Mouse (Mus musculus) MEL (cell line): ENCODE measurements around the gene Cep78. TPM values are rescaled to one million over a fixed set of nuclear protein-coding genes. Genes with fewer than 3 reads are reported as not detected.

Experiments
- DNase-seq: peaks from one replicate; pipeline ENCODE4 v3.0.0; 2011; ENCODE audit warnings: low read depth, low spot score
- H3K27ac ChIP-seq: 2 replicates; pipeline ENCODE4 v1.5.1; 2012; ENCODE audit warnings: low read depth, mild to moderate bottlenecking, control low read depth, low read length, moderate library complexity; ENCODE audit not compliant: control insufficient read depth
- H3K27me3 ChIP-seq, 2 experiments: fragments of 150-350 bp in 1 of 2; sonication (generic) in 1 of 2; 2 replicates each; pipeline ENCODE4 v1.6.1; 2012; ENCODE audit warnings: low read length in 2 of 2, mild to moderate bottlenecking in 2 of 2, improper control_type of control experiment in 1 of 2, moderate library complexity in 1 of 2; ENCODE audit not compliant: insufficient read depth in 2 of 2, control insufficient read depth in 1 of 2
- H3K36me3 ChIP-seq, 2 experiments: 2 replicates each; pipeline ENCODE4 v1.6.1; 2012 to 2014; ENCODE audit warnings: low read length in 2 of 2, improper control_type of control experiment in 1 of 2, inconsistent platforms in 1 of 2, mild to moderate bottlenecking in 1 of 2; ENCODE audit not compliant: insufficient read depth in 2 of 2, control insufficient read depth in 1 of 2
- H3K4me1 ChIP-seq, 2 experiments: fragments of 150-350 bp in 1 of 2; sonication (generic) in 1 of 2; 2 replicates each; pipeline ENCODE4 v1.6.1; 2012; ENCODE audit warnings: low read length in 2 of 2, improper control_type of control experiment in 1 of 2, mild to moderate bottlenecking in 1 of 2; ENCODE audit not compliant: insufficient read depth in 2 of 2, control insufficient read depth in 1 of 2
- H3K4me3 ChIP-seq, 2 experiments: fragments of 150-350 bp in 1 of 2; sonication (generic) in 1 of 2; 2 replicates each; pipeline ENCODE4 v1.5.1; 2012; ENCODE audit warnings: low read depth in 2 of 2, low read length in 2 of 2, mild to moderate bottlenecking in 2 of 2, moderate library complexity in 2 of 2, control low read depth in 1 of 2, improper control_type of control experiment in 1 of 2; ENCODE audit not compliant: control insufficient read depth in 1 of 2, insufficient read depth in 1 of 2
- H3K79me2 ChIP-seq: 2 replicates; pipeline ENCODE4 v1.6.1; 2012; ENCODE audit warnings: mild to moderate bottlenecking, low read length, moderate library complexity; ENCODE audit not compliant: control insufficient read depth, poor library complexity, insufficient read depth
- H3K9ac ChIP-seq: 2 replicates; pipeline ENCODE4 v1.6.1; 2012; ENCODE audit warnings: low read depth, mild to moderate bottlenecking, control low read depth, low read length, moderate library complexity; ENCODE audit not compliant: control insufficient read depth, poor library complexity, severe bottlenecking
- H3K9me3 ChIP-seq: fragments of 150-350 bp; sonication (generic); replicated peaks from 2 replicates; pipeline ENCODE4 v1.6.1; 2012; ENCODE audit warnings: mild to moderate bottlenecking, low read length, improper control_type of control experiment, moderate library complexity; ENCODE audit not compliant: insufficient read depth
- CHD1 ChIP-seq: IDR thresholded peaks from 2 replicates; pipeline ENCODE4 v1.6.1; 2012; ENCODE audit warnings: low read depth, mild to moderate bottlenecking, inconsistent platforms, low read length, improper control_type of control experiment
- CTCF ChIP-seq, 3 experiments: IDR thresholded peaks in 2 of 3; conservative IDR thresholded peaks in 1 of 3; 2 replicates each; pipeline ENCODE4 v1.5.1; 2011 to 2012; ENCODE audit warnings: low read length in 3 of 3, low read depth in 2 of 3, mild to moderate bottlenecking in 2 of 3, improper control_type of control experiment in 1 of 3, inconsistent platforms in 1 of 3, mixed read lengths in 1 of 3, moderate library complexity in 1 of 3; ENCODE audit not compliant: control insufficient read depth in 1 of 3, insufficient read depth in 1 of 3, poor library complexity in 1 of 3, severe bottlenecking in 1 of 3
- E2F4 ChIP-seq: IDR thresholded peaks from 2 replicates; pipeline ENCODE4 v1.6.1; 2011; ENCODE audit warnings: low read depth, low read length, improper control_type of control experiment, borderline replicate concordance
- ELF1 ChIP-seq: IDR thresholded peaks from 2 replicates; pipeline ENCODE4 v1.6.1; 2014; ENCODE audit warnings: low read depth, mild to moderate bottlenecking, inconsistent platforms, low read length, improper control_type of control experiment, moderate library complexity
- ETS1 ChIP-seq: IDR thresholded peaks from 2 replicates; pipeline ENCODE4 v1.6.1; 2012; ENCODE audit warnings: low read depth, mild to moderate bottlenecking, inconsistent platforms, low read length, improper control_type of control experiment, moderate library complexity
- GATA1 ChIP-seq: IDR thresholded peaks from 2 replicates; pipeline ENCODE4 v1.6.1; 2011; ENCODE audit warnings: low read depth, low read length, improper control_type of control experiment
- HCFC1 ChIP-seq: IDR thresholded peaks from 2 replicates; pipeline ENCODE4 v1.6.1; 2012; ENCODE audit warnings: low read depth, mild to moderate bottlenecking, inconsistent platforms, low read length, improper control_type of control experiment, moderate library complexity
- JUND ChIP-seq: IDR thresholded peaks from 2 replicates; pipeline ENCODE4 v1.6.1; 2011; ENCODE audit warnings: low read depth, mild to moderate bottlenecking, improper control_type of control experiment, low read length
- KAT2A ChIP-seq: conservative IDR thresholded peaks from 2 replicates; pipeline ENCODE4 v1.6.1; 2012; ENCODE audit warnings: low read depth, low read length, improper control_type of control experiment, inconsistent platforms
- MAFK ChIP-seq: IDR thresholded peaks from 2 replicates; pipeline ENCODE4 v1.6.1; 2011; ENCODE audit warnings: low read depth, mild to moderate bottlenecking, low read length, improper control_type of control experiment, borderline replicate concordance
- MAX ChIP-seq: IDR thresholded peaks from 2 replicates; pipeline ENCODE4 v1.6.1; 2011; ENCODE audit warnings: low read length, improper control_type of control experiment
- MAZ ChIP-seq: IDR thresholded peaks from 2 replicates; pipeline ENCODE4 v1.6.1; 2012; ENCODE audit warnings: low read depth, mild to moderate bottlenecking, inconsistent platforms, low read length, improper control_type of control experiment
- MEF2A ChIP-seq: IDR thresholded peaks from 2 replicates; pipeline ENCODE4 v1.6.1; 2014; ENCODE audit warnings: low read depth, mild to moderate bottlenecking, inconsistent platforms, low read length, improper control_type of control experiment; ENCODE audit not compliant: poor library complexity, insufficient replicate concordance, severe bottlenecking; ENCODE audit errors: extremely low read depth
- NRF1 ChIP-seq: IDR thresholded peaks from 2 replicates; pipeline ENCODE4 v1.6.1; 2014; ENCODE audit warnings: low read depth, mild to moderate bottlenecking, inconsistent platforms, low read length, improper control_type of control experiment, moderate library complexity; ENCODE audit not compliant: poor library complexity, insufficient read depth, severe bottlenecking
- POLR2A ChIP-seq, 2 experiments: IDR thresholded peaks; 2 replicates each; pipeline ENCODE4 v1.6.1; 2011 to 2012; ENCODE audit warnings: low read length in 2 of 2, mild to moderate bottlenecking in 2 of 2, control low read depth in 1 of 2, improper control_type of control experiment in 1 of 2, low read depth in 1 of 2, moderate library complexity in 1 of 2; ENCODE audit not compliant: control insufficient read depth in 1 of 2, insufficient read depth in 1 of 2, poor library complexity in 1 of 2
- POLR2AphosphoS5 ChIP-seq: IDR thresholded peaks from 2 replicates; pipeline ENCODE4 v1.6.1; 2012; ENCODE audit warnings: low read depth, borderline replicate concordance, mild to moderate bottlenecking, inconsistent platforms, low read length, moderate library complexity, mixed read lengths
- RAD21 ChIP-seq: IDR thresholded peaks from 2 replicates; pipeline ENCODE4 v1.6.1; 2011; ENCODE audit warnings: mild to moderate bottlenecking, low read depth, low read length, improper control_type of control experiment
- SIN3A ChIP-seq: IDR thresholded peaks from 2 replicates; pipeline ENCODE4 v1.6.1; 2012; ENCODE audit warnings: low read length, improper control_type of control experiment, inconsistent platforms
- SMC3 ChIP-seq: IDR thresholded peaks from 2 replicates; pipeline ENCODE4 v1.6.1; 2011; ENCODE audit warnings: low read depth, low read length, improper control_type of control experiment
- TCF12 ChIP-seq: IDR thresholded peaks from 2 replicates; pipeline ENCODE4 v1.6.1; 2014; ENCODE audit warnings: low read depth, mild to moderate bottlenecking, inconsistent platforms, low read length, improper control_type of control experiment, moderate library complexity
- UBTF ChIP-seq: IDR thresholded peaks from 2 replicates; pipeline ENCODE4 v1.6.1; 2012; ENCODE audit warnings: low read depth, mild to moderate bottlenecking, inconsistent platforms, low read length, improper control_type of control experiment, moderate library complexity, borderline replicate concordance; ENCODE audit not compliant: insufficient read depth
- ZC3H11A ChIP-seq: IDR thresholded peaks from 2 replicates; pipeline ENCODE4 v1.6.1; 2012; ENCODE audit warnings: low read depth, mild to moderate bottlenecking, inconsistent platforms, low read length, improper control_type of control experiment
- ZMIZ1 ChIP-seq: IDR thresholded peaks from 2 replicates; pipeline ENCODE4 v1.6.1; 2012; ENCODE audit warnings: low read depth, mild to moderate bottlenecking, inconsistent platforms, low read length, improper control_type of control experiment, moderate library complexity
- polyA plus RNA-seq, 2 experiments: library from polyadenylated mRNA; stranded (reverse) in 1 of 2; unstranded in 1 of 2; fragments of >175 nt in 1 of 2; fragments of >200 nt in 1 of 2; gene quantifications; 2 replicates each; pipeline versions ENCODE4 v1.2.1 to v1.2.4; 2012; ENCODE audit warnings: low replicate concordance in 2 of 2, low read depth in 1 of 2; ENCODE audit not compliant: insufficient read length in 2 of 2, insufficient read depth in 1 of 2, missing spikeins in 1 of 2
- total RNA-seq: library from RNA; depleted of rRNA; stranded (reverse); fragments of 300-350 nt; gene quantifications from 2 replicates; pipeline ENCODE4 v1.2.3, GENCODE M21; 2012

The Cep78 gene
- total and polyA plus RNA-seq, 3 experiments = 22.2 to 23.0 TPM; not detected in 1

GRCm38 (mm10) chr19:16009746-16010337 lies 25.1 kb upstream of the Cep78 start:
- Histone ChIP-seq H3K27me3 (no peaks in the 10 kb centered on the region), H3K27ac (no peak overlapping the region), H3K9me3 (no peaks in the 10 kb centered on the region), H3K4me1 (no peaks in the 10 kb centered on the region), H3K79me2 (no peaks in the 10 kb centered on the region), H3K9ac (no peak overlapping the region), H3K4me3 (no peak overlapping the region), H3K36me3 (no peaks in the 10 kb centered on the region)
- TF ChIP-seq ZMIZ1 (no peak), MAX (no peak), CHD1 (no peak), HCFC1 (no peak), ZC3H11A (no peak), MEF2A (no peak), MAFK (no peak), TCF12 (no peak), E2F4 (no peak), POLR2A (IDR thresholded peaks at IDR 0.05; ENCODE audit: control insufficient read depth in 1 of 2, insufficient read depth in 1 of 2, low read depth in 1 of 2, low read length in 2 of 2, poor library complexity in 1 of 2) (no peak), ELF1 (no peak), SIN3A (no peak), NRF1 (no peak), CTCF (IDR thresholded peaks at IDR 0.05 in 2 of 3, conservative IDR thresholded peaks at IDR 0.05 in 1 of 3; ENCODE audit: control insufficient read depth in 1 of 3, insufficient read depth in 1 of 3, low read depth in 2 of 3, low read length in 3 of 3, poor library complexity in 1 of 3, severe bottlenecking in 1 of 3) (no peak), SMC3 (no peak), JUND (no peak), MAZ (no peak), POLR2AphosphoS5 (no peak), UBTF (no peak), ETS1 (no peak)
- no peak for DNase-seq

GRCm38 (mm10) chr19:16009111-16009510 lies 24.3 kb upstream of the Cep78 start:
- Histone ChIP-seq H3K79me2 (no peaks in the 10 kb centered on the region), H3K27ac (no peak overlapping the region), H3K36me3 (no peaks in the 10 kb centered on the region), H3K4me3 (no peak overlapping the region), H3K27me3 (no peaks in the 10 kb centered on the region), H3K9me3 (no peaks in the 10 kb centered on the region), H3K4me1 (no peaks in the 10 kb centered on the region), H3K9ac (no peak overlapping the region)
- no peak for DNase-seq
- TF ChIP-seq CHD1 (no peak), UBTF (no peak), GATA1 (no peak), KAT2A (no peak), MEF2A (no peak), RAD21 (no peak), POLR2A (IDR thresholded peaks at IDR 0.05; ENCODE audit: control insufficient read depth in 1 of 2, insufficient read depth in 1 of 2, low read depth in 1 of 2, low read length in 2 of 2, poor library complexity in 1 of 2) (no peak)
